Mouse (Mus musculus): ENCODE data around the gene Crebrf. TPM values are rescaled to one million over a fixed set of nuclear protein-coding genes. Genes with fewer than 3 reads are reported as not detected.

Crebrf gene
- polyA plus RNA-seq, 1 experiment from 2014 or later = 2.5 TPM

- ATAC-seq (ENCODE audit: insufficient number of reproducible peaks, low FRiP score, low TSS enrichment, low read depth) = no peak
- Histone ChIP-seq H3K27me3 (ENCODE audit: control insufficient read depth, insufficient read depth, low read length) (no peaks in the 10 kb centered on the region), H3K36me3 (ENCODE audit: control insufficient read depth, insufficient read depth, low read length) (no peaks in the 10 kb centered on the region), H3K9ac (ENCODE audit: low read length) (no peak overlapping the region), H3K4me3 (ENCODE audit: low read depth, low read length) (no peak overlapping the region), H3K4me2 (ENCODE audit: low read depth, severe bottlenecking) (no peak overlapping the region), H3K27ac (replicated peaks; ENCODE audit: low read depth, low read length) (no peak overlapping the region), H3K4me1 (ENCODE audit: control insufficient read depth, insufficient read depth, low read length) (no peaks in the 10 kb centered on the region), H3K9me3 (ENCODE audit: control insufficient read depth, low read length) (no peaks in the 10 kb centered on the region)
- WGBS = 43% methylated on average over 4 of the region's 4 CpGs
- no peak for DNase-seq (ENCODE audit: low spot score)
Measured at GRCm38 (mm10) chr17:26742581-26742980, 27.1 kb downstream of the Crebrf start.

DNA sequence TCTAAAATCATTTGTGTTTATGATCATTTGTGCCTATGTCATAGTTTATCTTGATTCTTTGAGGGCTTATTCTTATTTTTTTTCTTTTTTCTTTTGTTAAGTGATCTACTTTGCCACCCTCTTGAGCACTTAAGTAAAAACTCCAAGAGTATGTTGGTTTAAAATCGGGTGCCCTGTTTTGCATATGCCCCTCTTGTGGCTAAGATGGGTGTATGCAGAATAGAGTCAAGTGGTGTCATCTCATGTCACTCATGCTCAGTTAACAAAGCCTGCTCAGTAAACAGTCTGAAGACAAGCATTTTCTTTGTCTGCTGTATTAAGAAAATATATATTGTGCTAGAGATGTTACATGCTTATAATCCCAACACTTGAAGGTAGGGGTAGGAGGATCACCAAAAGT, 27.8 kb downstream of the Crebrf start:
- 74% methylated on average over 1 of the region's 1 CpGs for WGBS
- DNase-seq (ENCODE audit: low spot score) = no peak
- H3K4me1 ChIP-seq (ENCODE audit: control insufficient read depth, insufficient read depth, low read length) = no peaks in the 10 kb centered on the region
- no peak overlapping the region for H3K27ac ChIP-seq (replicated peaks; ENCODE audit: low read depth, low read length)
- H3K4me2 ChIP-seq (ENCODE audit: low read depth, severe bottlenecking) = no peak overlapping the region
- H3K9me3 ChIP-seq (ENCODE audit: control insufficient read depth, low read length) = no peaks in the 10 kb centered on the region
- H3K9ac ChIP-seq (ENCODE audit: low read length) = no peak overlapping the region
- H3K36me3 ChIP-seq (ENCODE audit: control insufficient read depth, insufficient read depth, low read length) = no peaks in the 10 kb centered on the region
- no peak overlapping the region for H3K4me3 ChIP-seq (ENCODE audit: low read depth, low read length)
- no peak for ATAC-seq (ENCODE audit: insufficient number of reproducible peaks, low FRiP score, low TSS enrichment, low read depth)
- H3K27me3 ChIP-seq (ENCODE audit: control insufficient read depth, insufficient read depth, low read length) = no peaks in the 10 kb centered on the region

DNA sequence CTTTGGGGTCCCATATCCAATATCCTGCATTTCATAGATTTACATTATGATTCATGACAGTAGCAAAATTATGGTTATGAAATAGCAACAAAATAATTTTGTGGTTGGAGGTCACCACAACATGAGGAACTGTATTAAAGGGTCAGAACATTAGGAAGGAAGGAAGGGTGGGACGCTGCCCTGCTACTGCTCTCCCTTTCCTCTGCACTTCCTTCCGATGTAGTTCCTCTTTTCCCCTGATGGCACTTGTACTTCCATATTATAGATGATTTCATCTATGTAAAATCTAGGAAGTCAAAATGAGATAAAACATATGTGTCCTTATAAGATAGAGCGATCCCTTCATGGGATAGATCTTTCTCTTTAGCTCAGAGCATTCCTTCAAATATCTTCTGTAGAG, 34.5 kb downstream of the Crebrf start:
- Histone ChIP-seq H3K4me2 (ENCODE audit: low read depth, severe bottlenecking) (no peak overlapping the region), H3K27me3 (ENCODE audit: control insufficient read depth, insufficient read depth, low read length) (no peaks in the 10 kb centered on the region), H3K9ac (ENCODE audit: low read length) (no peak overlapping the region), H3K4me1 (ENCODE audit: control insufficient read depth, insufficient read depth, low read length) (no peaks in the 10 kb centered on the region), H3K36me3 (ENCODE audit: control insufficient read depth, insufficient read depth, low read length) (no peaks in the 10 kb centered on the region), H3K4me3 (ENCODE audit: low read depth, low read length) (no peak overlapping the region), H3K27ac (replicated peaks; ENCODE audit: low read depth, low read length) (no peak overlapping the region), H3K9me3 (ENCODE audit: control insufficient read depth, low read length) (no peaks in the 10 kb centered on the region)
- DNase-seq (ENCODE audit: low spot score) (no peak), ATAC-seq (ENCODE audit: insufficient number of reproducible peaks, low FRiP score, low TSS enrichment, low read depth) (no peak)
- WGBS = 90% methylated on average over 3 of the region's 3 CpGs

DNA sequence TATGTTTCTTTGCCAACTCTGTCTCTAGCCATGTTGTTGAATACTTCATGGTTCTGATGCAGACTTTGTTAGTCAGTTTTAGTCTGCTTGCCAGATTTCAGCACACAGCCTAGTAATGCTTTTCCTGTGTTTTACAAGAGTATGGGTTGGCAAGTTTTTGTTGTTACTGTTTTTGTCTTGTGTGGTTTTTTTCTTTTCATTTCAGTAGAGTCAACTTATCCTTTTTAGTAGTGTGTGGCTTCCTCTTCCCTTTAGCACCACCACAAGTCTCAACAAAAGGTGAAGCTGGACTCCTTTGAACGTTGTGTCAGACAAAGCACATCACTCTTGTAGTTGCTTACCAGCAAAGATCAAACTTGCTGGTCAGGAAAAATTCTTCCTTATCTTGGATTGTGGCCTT, 36.8 kb downstream of the Crebrf start:
- Histone ChIP-seq H3K4me2 (ENCODE audit: low read depth, severe bottlenecking) (no peak overlapping the region), H3K9ac (ENCODE audit: low read length) (no peak overlapping the region), H3K4me3 (ENCODE audit: low read depth, low read length) (no peak overlapping the region), H3K36me3 (ENCODE audit: control insufficient read depth, insufficient read depth, low read length) (no peaks in the 10 kb centered on the region), H3K27me3 (ENCODE audit: control insufficient read depth, insufficient read depth, low read length) (no peaks in the 10 kb centered on the region), H3K27ac (replicated peaks; ENCODE audit: low read depth, low read length) (no peak overlapping the region), H3K4me1 (ENCODE audit: control insufficient read depth, insufficient read depth, low read length) (no peaks in the 10 kb centered on the region), H3K9me3 (ENCODE audit: control insufficient read depth, low read length) (no peaks in the 10 kb centered on the region)
- no peak for DNase-seq (ENCODE audit: low spot score)
- 81% methylated on average over 1 of the region's 1 CpGs for WGBS
- no peak for ATAC-seq (ENCODE audit: insufficient number of reproducible peaks, low FRiP score, low TSS enrichment, low read depth)

- H3K27ac ChIP-seq (replicated peaks; ENCODE audit: low read depth, low read length) = no peak overlapping the region
- H3K9me3 ChIP-seq (ENCODE audit: control insufficient read depth, low read length) = no peaks in the 10 kb centered on the region
- no peaks in the 10 kb centered on the region for H3K36me3 ChIP-seq (ENCODE audit: control insufficient read depth, insufficient read depth, low read length)
- H3K4me1 ChIP-seq (ENCODE audit: control insufficient read depth, insufficient read depth, low read length) = no peaks in the 10 kb centered on the region
- H3K27me3 ChIP-seq (ENCODE audit: control insufficient read depth, insufficient read depth, low read length) = no peaks in the 10 kb centered on the region
- no peak overlapping the region for H3K4me3 ChIP-seq (ENCODE audit: low read depth, low read length)
- ATAC-seq (ENCODE audit: insufficient number of reproducible peaks, low FRiP score, low TSS enrichment, low read depth) (no peak), DNase-seq (ENCODE audit: low spot score) (no peak)
- WGBS = 86% methylated on average over 2 of the region's 2 CpGs
- H3K9ac ChIP-seq (ENCODE audit: low read length) = no peak overlapping the region
- no peak overlapping the region for H3K4me2 ChIP-seq (ENCODE audit: low read depth, severe bottlenecking)
Measured at GRCm38 (mm10) chr17:26753476-26753875, 38.0 kb downstream of the Crebrf start.

DNA sequence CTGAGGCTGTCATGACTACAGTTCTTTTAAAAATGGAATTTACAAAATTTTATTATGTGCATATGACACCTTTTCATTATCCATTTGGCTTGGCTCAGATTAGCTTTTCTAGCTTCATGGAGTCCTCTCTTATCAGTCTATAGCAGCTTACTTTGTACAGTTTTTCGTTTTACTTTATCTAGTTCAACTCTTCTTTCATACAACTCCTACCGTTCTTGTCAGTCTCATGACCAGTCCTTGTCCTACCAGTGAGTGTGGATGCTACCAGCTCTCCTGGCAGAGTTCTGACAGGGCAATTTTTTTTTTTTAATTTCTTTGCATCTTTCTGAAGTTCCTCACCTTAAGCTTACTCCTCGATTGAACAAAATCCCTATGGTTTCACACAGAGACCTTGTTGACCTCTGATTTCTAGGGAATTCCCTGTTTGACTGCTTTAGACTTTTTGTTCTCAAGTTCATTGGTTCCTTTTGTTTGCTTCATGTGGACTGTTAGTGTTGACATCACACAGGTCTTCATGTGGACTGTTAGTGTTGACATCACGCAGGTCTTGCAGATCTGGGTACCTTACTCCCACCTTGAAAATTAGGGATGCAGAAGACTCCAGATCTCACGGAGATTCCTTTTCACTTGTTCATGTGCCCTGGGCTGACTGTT, 51.8 kb downstream of the Crebrf start:
- no peak for DNase-seq (ENCODE audit: low spot score)
- Histone ChIP-seq H3K27me3 (ENCODE audit: control insufficient read depth, insufficient read depth, low read length) (no peaks in the 10 kb centered on the region), H3K36me3 (ENCODE audit: control insufficient read depth, insufficient read depth, low read length) (no peaks in the 10 kb centered on the region), H3K4me1 (ENCODE audit: control insufficient read depth, insufficient read depth, low read length) (no peaks in the 10 kb centered on the region), H3K9ac (ENCODE audit: low read length) (no peak overlapping the region), H3K4me2 (ENCODE audit: low read depth, severe bottlenecking) (no peak overlapping the region), H3K4me3 (ENCODE audit: low read depth, low read length) (no peak overlapping the region), H3K27ac (replicated peaks; ENCODE audit: low read depth, low read length) (no peak overlapping the region), H3K9me3 (ENCODE audit: control insufficient read depth, low read length) (no peaks in the 10 kb centered on the region)
- ATAC-seq (ENCODE audit: insufficient number of reproducible peaks, low FRiP score, low TSS enrichment, low read depth) = no peak
- WGBS = 85% methylated on average over 5 of the region's 5 CpGs

GRCm38 (mm10) chr17:26767754-26768124, 52.3 kb downstream of the Crebrf start:
- Histone ChIP-seq H3K4me3 (ENCODE audit: low read depth, low read length) (no peak overlapping the region), H3K9me3 (ENCODE audit: control insufficient read depth, low read length) (no peaks in the 10 kb centered on the region), H3K4me2 (ENCODE audit: low read depth, severe bottlenecking) (no peak overlapping the region), H3K36me3 (ENCODE audit: control insufficient read depth, insufficient read depth, low read length) (no peaks in the 10 kb centered on the region), H3K9ac (ENCODE audit: low read length) (no peak overlapping the region), H3K4me1 (ENCODE audit: control insufficient read depth, insufficient read depth, low read length) (no peaks in the 10 kb centered on the region), H3K27me3 (ENCODE audit: control insufficient read depth, insufficient read depth, low read length) (no peaks in the 10 kb centered on the region), H3K27ac (replicated peaks; ENCODE audit: low read depth, low read length) (no peak overlapping the region)
- ATAC-seq (ENCODE audit: insufficient number of reproducible peaks, low FRiP score, low TSS enrichment, low read depth) = no peak
- DNase-seq (ENCODE audit: low spot score) = no peak
- WGBS = 70% methylated on average over 2 of the region's 2 CpGs

DNA sequence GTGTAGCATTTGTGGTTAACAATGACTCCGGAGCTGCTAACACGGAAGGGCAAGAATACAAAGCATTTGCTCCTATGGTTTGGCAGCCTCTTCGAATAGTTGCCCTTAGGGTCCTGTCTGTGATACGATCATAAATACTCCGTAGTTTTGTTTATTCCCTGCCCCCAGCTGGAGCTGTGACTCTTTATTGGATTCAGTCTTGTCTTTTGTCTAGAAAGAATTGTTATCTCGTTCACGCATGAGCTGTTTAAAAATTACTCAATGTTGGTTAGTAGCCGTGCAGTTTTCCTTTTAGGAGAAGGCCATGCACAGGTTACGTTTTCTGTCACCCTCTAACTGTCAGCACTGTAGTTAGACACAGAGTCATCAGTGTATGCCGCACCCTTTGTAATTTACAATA, 60.8 kb downstream of the Crebrf start:
- H3K27me3 ChIP-seq (ENCODE audit: control insufficient read depth, insufficient read depth, low read length) = no peaks in the 10 kb centered on the region
- no peak overlapping the region for H3K27ac ChIP-seq (replicated peaks; ENCODE audit: low read depth, low read length)
- H3K9me3 ChIP-seq (ENCODE audit: control insufficient read depth, low read length) = no peaks in the 10 kb centered on the region
- H3K4me2 ChIP-seq (ENCODE audit: low read depth, severe bottlenecking) = no peak overlapping the region
- no peak overlapping the region for H3K9ac ChIP-seq (ENCODE audit: low read length)
- WGBS = 87% methylated on average over 10 of the region's 10 CpGs
- H3K4me3 ChIP-seq (ENCODE audit: low read depth, low read length) = no peak overlapping the region
- DNase-seq (ENCODE audit: low spot score) (no peak), ATAC-seq (ENCODE audit: insufficient number of reproducible peaks, low FRiP score, low TSS enrichment, low read depth) (no peak)
- 0 out of 2 replicates have a peak, but pooled peaks cover 2% of the 10 kb centered on the region for H3K4me1 ChIP-seq (ENCODE audit: control insufficient read depth, insufficient read depth, low read length)
- H3K36me3 ChIP-seq (ENCODE audit: control insufficient read depth, insufficient read depth, low read length) = no peaks in the 10 kb centered on the region

GRCm38 (mm10) chr17:26778001-26778400, 62.6 kb downstream of the Crebrf start:
- Histone ChIP-seq H3K9ac (ENCODE audit: low read length) (no peak overlapping the region), H3K36me3 (ENCODE audit: control insufficient read depth, insufficient read depth, low read length) (no peaks in the 10 kb centered on the region), H3K4me1 (ENCODE audit: control insufficient read depth, insufficient read depth, low read length) (peaks cover 2% of the 10 kb centered on the region; the same call in 1 of the 2 replicates), H3K4me2 (ENCODE audit: low read depth, severe bottlenecking) (no peak overlapping the region), H3K4me3 (ENCODE audit: low read depth, low read length) (no peak overlapping the region), H3K27ac (replicated peaks; ENCODE audit: low read depth, low read length) (no peak overlapping the region), H3K27me3 (ENCODE audit: control insufficient read depth, insufficient read depth, low read length) (no peaks in the 10 kb centered on the region), H3K9me3 (ENCODE audit: control insufficient read depth, low read length) (no peaks in the 10 kb centered on the region)
- 88% methylated on average over 4 of the region's 4 CpGs for WGBS
- DNase-seq (ENCODE audit: low spot score) (no peak), ATAC-seq (ENCODE audit: insufficient number of reproducible peaks, low FRiP score, low TSS enrichment, low read depth) (no peak)
